Mouse (Mus musculus) liver, postnatal 0 days (tissue): Measurements from ENCODE around the gene Myt1l.

Source experiments
- CTCF ChIP-seq: sonication (generic); IDR thresholded peaks from 2 replicates; pipeline ENCODE4 v1.5.1; 2016; ENCODE audit warnings: antibody characterized with exemption, low read depth
- EP300 ChIP-seq: IDR thresholded peaks from 2 replicates; pipeline ENCODE4 v1.6.1; 2016; ENCODE audit warnings: antibody characterized with exemption, low read depth, mild to moderate bottlenecking

- no peak for TF ChIP-seq CTCF
- TF ChIP-seq EP300 = no peak
These were observed 281.5 kb downstream of the Myt1l start for GRCm38 (mm10) chr12:29809569-29810185.
